Mouse (Mus musculus) kidney, adult 8-10 months (tissue): ENCODE measurements around the gene Cbx3.

Source experiments
- DNase-seq, 2 experiments: peaks; one replicate each; pipeline ENCODE4 v3.0.0; 2022

Cbx3 gene

DNA sequence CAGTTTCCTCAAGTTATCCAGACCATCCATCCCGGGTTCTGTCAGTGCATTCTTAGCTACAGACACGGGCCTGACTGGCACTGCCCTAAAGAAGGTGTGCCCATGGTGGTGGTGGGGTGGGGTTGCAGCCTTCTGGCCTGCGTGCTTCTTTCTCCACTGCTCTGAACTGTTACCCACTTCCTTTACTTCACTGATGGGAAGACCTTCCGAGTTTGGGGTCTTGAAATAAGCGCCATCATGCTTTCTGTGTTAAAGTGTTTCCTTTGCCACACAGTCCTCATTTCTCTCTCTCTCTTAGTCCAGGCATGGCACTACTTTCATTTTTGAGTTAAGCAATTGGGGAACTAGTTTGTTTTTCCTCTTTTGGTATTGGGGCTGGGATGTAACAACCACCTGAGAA, 54.8 kb downstream of the Cbx3 start:
- no peak for DNase-seq

DNA sequence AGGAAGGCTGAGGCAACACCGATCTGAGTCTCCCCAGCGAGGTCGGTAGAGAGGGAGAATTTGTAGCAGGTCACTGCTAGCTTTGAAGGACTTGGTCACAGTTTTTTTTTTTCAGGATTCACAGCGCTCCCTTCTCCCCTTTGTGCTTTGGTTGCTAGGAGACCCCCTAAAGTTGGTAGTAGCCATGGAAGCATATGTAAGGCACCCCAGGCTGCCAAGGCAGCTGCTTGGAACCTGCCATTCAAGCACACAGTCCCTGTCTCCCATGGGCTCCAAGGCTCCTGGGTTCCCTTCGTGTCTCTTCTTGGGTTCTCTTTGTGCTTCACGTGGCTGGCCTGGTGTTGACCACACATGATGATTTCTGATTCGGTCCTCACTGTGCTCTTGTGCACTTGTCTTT, 59.3 kb downstream of the Cbx3 start:
- no peak for DNase-seq
